Mouse (Mus musculus) midbrain, embryonic 15.5 days (tissue): Measurements from ENCODE around the gene Paics. TPM values are rescaled to one million over a fixed set of nuclear protein-coding genes. Genes with fewer than 3 reads are reported as not detected.
A peak's percentile ranks its signal among the peaks of the same experiment; 100 is the strongest.
"Not testable (repeated sequence)": the region's sequence is repeated elsewhere in the genome, so short reads cannot be mapped to it uniquely, and the experiment has no call there.

ENCODE experiments used
- ATAC-seq: fragments of 200-750 bp; cut with Nextera tagmentation; replicated peaks from 2 replicates; pipeline ENCODE4 v1.8.0; 2017; ENCODE audit warnings: moderate TSS enrichment
- H3K27ac ChIP-seq: fragments of 300-500 bp; sonication (generic); 2 replicates; pipeline ENCODE4 v1.5.1; 2015; ENCODE audit warnings: mild to moderate bottlenecking, inconsistent platforms
- H3K27me3 ChIP-seq: fragments of 300-500 bp; sonication (generic); replicated peaks from 2 replicates; pipeline ENCODE4 v1.6.1; 2015; ENCODE audit warnings: inconsistent platforms
- H3K36me3 ChIP-seq: fragments of 300-500 bp; sonication (generic); replicated peaks from 2 replicates; pipeline ENCODE4 v1.6.1; 2015; ENCODE audit warnings: inconsistent platforms
- H3K4me1 ChIP-seq: fragments of 300-500 bp; sonication (generic); 2 replicates; pipeline ENCODE4 v1.6.1; 2015; ENCODE audit warnings: inconsistent platforms
- H3K4me2 ChIP-seq: fragments of 300-500 bp; sonication (generic); 2 replicates; pipeline ENCODE4 v1.6.1; 2015; ENCODE audit warnings: inconsistent platforms, mild to moderate bottlenecking, moderate library complexity
- H3K4me3 ChIP-seq: fragments of 300-500 bp; sonication (generic); 2 replicates; pipeline ENCODE4 v1.5.1; 2015; ENCODE audit warnings: mild to moderate bottlenecking, inconsistent platforms
- H3K9ac ChIP-seq: fragments of 300-500 bp; sonication (generic); 2 replicates; pipeline ENCODE4 v1.6.1; 2015; ENCODE audit warnings: mild to moderate bottlenecking, inconsistent platforms
- H3K9me3 ChIP-seq: fragments of 300-500 bp; sonication (generic); 2 replicates; pipeline ENCODE4 v1.6.1; 2016; ENCODE audit warnings: inconsistent platforms
- WGBS: fragments of 180-500 bp; shearing (Covaris S2); methylation state at CpG from one replicate; pipeline ENCODE4 v1.1.7; 2015; ENCODE audit warnings: mixed read lengths; 5-methylcytosine and 5-hydroxymethylcytosine counted together
- polyA plus RNA-seq: library from polyadenylated mRNA; unstranded; fragments of >200 nt; fragmentation: Nextera tagmentation; extraction: Ambion mirVana; gene quantifications from 2 replicates; pipeline ENCODE4 v1.2.1, GENCODE M21; 2015

Paics gene
- polyA plus RNA-seq, 1 experiment from 2014 or later: 154 TPM

DNA sequence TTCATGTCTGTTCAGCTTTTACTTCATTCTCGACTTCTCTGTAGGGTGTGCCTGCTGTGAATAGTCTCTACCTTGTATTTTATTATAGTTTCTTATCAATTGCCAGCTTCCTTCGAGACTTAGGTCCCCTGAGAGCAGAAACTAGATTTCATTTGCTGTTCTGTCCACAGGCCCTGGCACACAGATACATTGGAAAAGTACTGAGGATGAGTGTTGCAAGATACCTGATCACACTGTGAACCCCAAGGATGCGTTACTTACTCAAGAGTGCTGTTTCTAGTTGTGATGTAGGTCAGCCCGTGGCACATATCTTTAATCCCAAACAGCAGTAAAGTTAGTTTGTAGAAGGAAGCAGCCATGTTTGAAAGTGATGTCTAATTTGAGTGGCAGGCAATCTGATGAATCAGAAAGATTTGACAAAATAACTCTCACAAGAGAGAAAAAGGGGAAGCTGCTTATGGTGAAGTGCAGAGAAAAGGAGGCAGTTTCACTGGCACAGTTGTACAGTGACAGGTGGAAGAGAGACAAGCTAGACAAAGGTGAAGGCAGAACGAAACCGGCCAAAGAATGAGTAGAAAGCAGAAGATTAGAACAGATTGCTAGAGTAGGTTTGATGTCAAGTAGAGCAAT, 3.3 kb downstream of the Paics start:
- H3K27me3 ChIP-seq: no peaks in the 10 kb centered on the region
- H3K27ac ChIP-seq: no peak overlapping the region
- H3K4me3 ChIP-seq: no peak overlapping the region
- 85% methylated on average over 6 of the region's 6 CpGs for WGBS
- no peak for ATAC-seq
- peaks cover 24% of the 10 kb centered on the region for H3K4me1 ChIP-seq
- no peak overlapping the region for H3K9ac ChIP-seq
- H3K4me2 ChIP-seq: no peak overlapping the region
- no peaks in the 10 kb centered on the region for H3K9me3 ChIP-seq
- peaks cover 14% of the 10 kb centered on the region; the same call in 1 of the 2 replicates for H3K36me3 ChIP-seq

DNA sequence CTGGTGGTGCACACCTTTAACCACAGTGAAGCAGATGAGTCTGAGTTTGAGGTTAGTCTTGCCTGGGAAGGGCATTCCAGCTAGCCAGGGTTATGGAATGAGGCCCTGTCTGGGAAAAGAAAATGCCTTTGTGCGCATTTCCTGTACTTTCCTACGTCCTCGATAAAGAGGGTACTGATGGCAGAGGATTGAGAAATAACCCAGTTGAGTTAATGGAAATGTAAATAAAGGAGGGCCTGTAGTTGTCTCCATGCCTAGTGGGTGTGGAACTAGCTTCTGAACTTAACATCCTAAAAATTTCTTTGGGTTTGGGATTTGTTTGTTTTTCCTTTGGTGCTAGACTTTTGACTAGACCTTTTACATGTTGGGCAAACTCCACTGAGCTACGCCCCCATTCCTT, 4.4 kb downstream of the Paics start:
- no peak overlapping the region for H3K4me2 ChIP-seq
- peaks cover 13% of the 10 kb centered on the region for H3K4me1 ChIP-seq
- no peaks in the 10 kb centered on the region for H3K9me3 ChIP-seq
- 92% methylated on average over 4 of the region's 4 CpGs for WGBS
- no peak overlapping the region for H3K9ac ChIP-seq
- no peak for ATAC-seq
- H3K27me3 ChIP-seq: no peaks in the 10 kb centered on the region
- no peak overlapping the region for H3K27ac ChIP-seq
- peaks cover 15% of the 10 kb centered on the region; the same call in 1 of the 2 replicates for H3K36me3 ChIP-seq
- no peak overlapping the region for H3K4me3 ChIP-seq

DNA sequence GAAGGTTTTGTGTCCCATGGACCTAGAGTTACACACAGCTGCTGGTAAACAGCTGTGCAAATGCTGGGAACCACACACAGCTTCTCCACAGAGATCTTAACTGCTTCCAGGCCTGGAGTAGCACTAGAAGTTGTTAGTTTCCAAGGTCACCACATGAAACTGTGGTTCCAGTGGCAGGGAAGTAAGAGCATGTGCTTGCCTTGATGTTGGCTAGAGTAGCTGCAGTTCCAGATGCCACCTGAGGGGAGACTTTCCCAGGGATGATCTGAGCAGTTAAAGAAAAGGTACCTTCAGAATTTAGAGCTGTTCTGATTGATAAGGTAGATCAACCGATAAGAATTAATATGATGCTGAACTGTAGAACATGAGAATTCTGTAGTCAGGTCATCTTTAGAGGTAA, 6.8 kb downstream of the Paics start:
- Histone ChIP-seq H3K36me3 (peaks cover 22% of the 10 kb centered on the region), H3K9me3 (no peaks in the 10 kb centered on the region), H3K27ac (no peak overlapping the region), H3K4me2 (no peak overlapping the region), H3K4me3 (no peak overlapping the region), H3K4me1 (no peaks in the 10 kb centered on the region; the same call in 1 of the 2 replicates), H3K9ac (no peak overlapping the region), H3K27me3 (no peaks in the 10 kb centered on the region)
- 100% methylated on average over 1 of the region's 1 CpGs for WGBS
- ATAC-seq: no peak

DNA sequence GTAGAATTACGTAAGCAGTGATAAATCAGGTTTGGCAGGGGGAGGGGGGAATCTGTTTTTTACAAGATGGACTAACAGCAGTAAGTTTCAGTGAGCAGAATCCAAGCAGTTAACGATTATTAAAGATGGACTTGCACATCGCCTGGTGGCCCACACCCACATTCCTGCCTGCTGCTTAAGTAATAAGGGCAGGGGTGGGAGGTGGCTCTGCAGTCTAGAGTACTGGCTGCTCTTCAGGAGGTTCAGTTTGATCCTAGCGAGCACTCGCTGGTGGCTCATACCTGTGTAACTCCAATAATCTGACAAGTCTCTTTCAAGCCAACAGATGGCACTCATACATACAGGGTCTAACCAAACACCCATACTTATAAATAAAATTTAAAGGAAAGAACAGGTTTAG, 8.5 kb downstream of the Paics start:
- Histone ChIP-seq H3K27ac (no peak overlapping the region), H3K9me3 (no peaks in the 10 kb centered on the region), H3K36me3 (peaks cover 29% of the 10 kb centered on the region), H3K4me1 (no peaks in the 10 kb centered on the region), H3K4me2 (no peak overlapping the region), H3K9ac (no peak overlapping the region), H3K27me3 (no peaks in the 10 kb centered on the region), H3K4me3 (no peak overlapping the region)
- 88% methylated on average over 5 of the region's 5 CpGs for WGBS
- ATAC-seq: no peak

DNA sequence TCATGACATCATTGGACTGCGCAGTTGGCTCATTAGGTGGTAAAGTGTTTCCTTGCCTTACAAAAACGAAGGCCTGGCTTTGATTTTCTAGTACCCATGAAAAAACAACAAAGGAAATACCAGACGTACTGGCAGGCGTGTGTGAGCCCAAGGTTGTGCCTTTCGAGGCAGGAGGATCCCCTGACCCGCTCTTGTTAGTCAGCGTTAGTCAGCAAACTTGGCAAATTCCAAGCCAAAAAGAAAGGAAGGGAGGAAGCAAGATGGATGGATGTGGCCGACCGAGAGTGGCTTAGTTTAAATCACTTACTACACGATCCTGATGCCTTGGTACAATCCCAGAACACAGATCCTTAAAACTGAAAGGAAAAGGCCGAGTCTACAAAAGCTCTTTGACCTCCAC, 11.4 kb downstream of the Paics start:
- no peak for ATAC-seq
- Histone ChIP-seq H3K4me2 (no peak overlapping the region), H3K27ac (no peak overlapping the region), H3K9ac (no peak overlapping the region), H3K27me3 (no peaks in the 10 kb centered on the region), H3K36me3 (peaks cover 28% of the 10 kb centered on the region), H3K9me3 (no peaks in the 10 kb centered on the region), H3K4me1 (no peaks in the 10 kb centered on the region), H3K4me3 (no peak overlapping the region)
- 89% methylated on average over 11 of the region's 11 CpGs for WGBS

DNA sequence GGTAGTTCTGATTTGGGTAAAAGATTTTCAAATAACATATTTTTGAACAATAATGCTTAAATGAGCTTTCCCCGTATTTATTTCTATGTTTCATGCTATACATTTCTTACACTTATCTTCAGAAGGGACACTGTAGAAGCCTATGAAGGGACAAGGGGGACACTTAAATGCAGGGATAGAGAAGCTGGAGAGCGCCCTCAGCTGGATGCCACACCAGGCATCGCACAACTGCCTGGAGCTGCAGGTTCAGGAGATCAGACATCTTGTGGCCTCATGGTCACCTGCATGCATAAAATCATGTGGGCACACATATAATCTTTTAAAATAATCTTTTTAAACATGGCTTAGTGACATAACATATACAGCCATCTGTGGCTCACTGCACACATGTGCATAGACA, 13.5 kb downstream of the Paics start:
- no peak overlapping the region for H3K4me2 ChIP-seq
- no peaks in the 10 kb centered on the region for H3K9me3 ChIP-seq
- no peaks in the 10 kb centered on the region for H3K4me1 ChIP-seq
- H3K27ac ChIP-seq: no peak overlapping the region
- no peaks in the 10 kb centered on the region for H3K27me3 ChIP-seq
- H3K36me3 ChIP-seq: peaks cover 39% of the 10 kb centered on the region
- ATAC-seq: no peak
- WGBS: 94% methylated on average over 3 of the region's 3 CpGs
- no peak overlapping the region for H3K9ac ChIP-seq
- H3K4me3 ChIP-seq: no peak overlapping the region

DNA sequence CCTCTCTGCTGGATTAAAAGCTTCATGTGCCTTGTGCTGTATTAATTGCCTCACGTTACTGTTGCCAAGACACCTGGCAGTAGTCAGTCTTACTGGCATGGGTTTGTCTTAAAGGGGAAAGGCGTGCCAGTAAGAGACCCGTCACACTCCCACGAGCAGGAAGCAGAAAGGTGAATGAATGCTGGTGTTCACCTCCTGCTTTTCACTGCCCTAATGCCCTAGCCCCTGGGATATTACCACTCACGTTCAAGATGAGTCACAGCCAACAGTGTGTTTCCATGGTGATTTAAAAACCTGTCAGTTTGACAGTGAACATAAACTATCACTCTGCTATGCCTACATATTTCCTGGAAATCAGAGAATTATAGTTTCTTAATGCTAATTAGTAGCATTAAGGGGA, 18.1 kb downstream of the Paics start:
- peaks cover 27% of the 10 kb centered on the region for H3K36me3 ChIP-seq
- 80% methylated on average over 5 of the region's 5 CpGs for WGBS

DNA sequence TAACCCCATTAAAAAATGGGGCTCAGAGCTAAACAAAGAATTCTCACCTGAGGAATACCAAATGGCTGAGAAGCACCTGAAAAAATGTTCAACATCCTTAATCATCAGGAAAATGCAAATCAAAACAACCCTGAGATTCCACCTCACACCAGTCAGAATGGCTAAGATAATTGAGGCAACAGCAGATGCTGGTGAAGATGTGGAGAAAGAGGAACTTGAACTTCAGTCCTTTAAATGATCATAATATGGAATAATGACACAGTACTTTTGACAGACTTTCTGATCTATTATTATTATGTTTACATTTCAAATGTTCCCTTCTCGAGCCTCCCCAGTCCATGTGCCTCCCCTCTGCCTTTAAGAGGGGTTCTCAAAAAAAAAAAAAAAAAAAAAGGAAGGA, 20.0 kb downstream of the Paics start:
- H3K4me3 ChIP-seq, H3K27ac ChIP-seq, H3K9me3 ChIP-seq, H3K4me2 ChIP-seq, H3K9ac ChIP-seq, H3K27me3 ChIP-seq, ATAC-seq: not testable (repeated sequence)
- Histone ChIP-seq H3K4me1 (peaks cover 18% of the 10 kb centered on the region), H3K36me3 (peaks cover 24% of the 10 kb centered on the region)
- 87% methylated on average over 1 of the region's 1 CpGs for WGBS

More for the DNA sequence above, 18.1 kb downstream of the Paics start:
- Histone ChIP-seq H3K4me2 (no peak overlapping the region), H3K9me3 (no peaks in the 10 kb centered on the region), H3K27ac (no peak overlapping the region), H3K9ac (no peak overlapping the region), H3K27me3 (no peaks in the 10 kb centered on the region), H3K4me1 (peaks cover 10% of the 10 kb centered on the region), H3K4me3 (no peak overlapping the region)
- no peak for ATAC-seq

DNA sequence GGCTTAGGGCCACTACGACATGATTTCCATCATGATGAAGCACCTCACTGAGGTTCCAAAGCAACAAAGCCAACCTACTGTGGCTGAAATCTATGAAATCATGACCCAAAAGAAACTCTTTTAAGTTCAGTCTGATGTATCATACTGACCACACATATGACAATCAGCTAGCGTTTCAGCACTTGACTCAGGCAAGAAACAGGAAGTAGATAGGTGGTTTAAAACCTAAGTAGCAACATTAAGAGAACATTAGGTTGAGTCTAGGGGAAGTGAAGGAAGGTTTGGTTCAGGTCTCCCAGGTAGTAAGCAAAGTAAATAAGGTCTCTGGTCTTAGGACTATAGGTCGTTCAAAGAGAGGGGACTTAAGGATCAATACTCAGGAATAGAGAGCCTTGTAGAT, 22.4 kb downstream of the Paics start:
- Histone ChIP-seq H3K36me3 (peaks cover 10% of the 10 kb centered on the region), H3K4me1 (peaks cover 20% of the 10 kb centered on the region), H3K4me3 (peak overlapping the region; percentile 99), H3K9ac (0 out of 2 replicates have a peak overlapping the region, but pooled peaks have one; percentile 83), H3K4me2 (peak overlapping the region; percentile 81), H3K9me3 (no peaks in the 10 kb centered on the region), H3K27me3 (no peaks in the 10 kb centered on the region), H3K27ac (no peak overlapping the region)
- ATAC-seq: no peak
- WGBS: 70% methylated on average over 3 of the region's 3 CpGs

DNA sequence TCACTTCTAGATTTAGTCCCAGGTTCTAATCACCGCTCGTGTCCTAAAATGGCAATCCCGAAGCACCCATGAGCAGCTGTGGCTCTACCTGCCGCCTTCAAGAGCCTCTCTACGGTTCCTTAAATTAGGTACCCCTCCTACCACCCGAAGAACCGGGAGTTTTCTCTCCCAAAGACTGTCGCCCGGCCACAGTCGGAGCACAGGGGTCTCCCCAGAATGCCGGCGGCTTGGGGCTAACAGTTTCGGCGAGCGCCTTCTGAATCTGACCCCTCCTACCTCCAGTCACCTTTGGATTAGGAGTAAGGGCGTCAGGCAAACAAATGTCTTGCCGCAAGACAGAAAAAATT, 23.1 kb downstream of the Paics start:
- peak overlapping the region; percentile 92 for H3K27ac ChIP-seq
- H3K36me3 ChIP-seq: peaks cover 6% of the 10 kb centered on the region
- peak overlapping the region; percentile 81 for H3K4me2 ChIP-seq
- H3K4me3 ChIP-seq: peak overlapping the region; percentile 99
- WGBS: 4% methylated on average over 17 of the region's 17 CpGs
- H3K4me1 ChIP-seq: peaks cover 20% of the 10 kb centered on the region
- ATAC-seq: no peak; the same call in 1 of the 2 replicates
- peak overlapping the region; percentile 83 for H3K9ac ChIP-seq
- H3K27me3 ChIP-seq: no peaks in the 10 kb centered on the region
- no peaks in the 10 kb centered on the region for H3K9me3 ChIP-seq

DNA sequence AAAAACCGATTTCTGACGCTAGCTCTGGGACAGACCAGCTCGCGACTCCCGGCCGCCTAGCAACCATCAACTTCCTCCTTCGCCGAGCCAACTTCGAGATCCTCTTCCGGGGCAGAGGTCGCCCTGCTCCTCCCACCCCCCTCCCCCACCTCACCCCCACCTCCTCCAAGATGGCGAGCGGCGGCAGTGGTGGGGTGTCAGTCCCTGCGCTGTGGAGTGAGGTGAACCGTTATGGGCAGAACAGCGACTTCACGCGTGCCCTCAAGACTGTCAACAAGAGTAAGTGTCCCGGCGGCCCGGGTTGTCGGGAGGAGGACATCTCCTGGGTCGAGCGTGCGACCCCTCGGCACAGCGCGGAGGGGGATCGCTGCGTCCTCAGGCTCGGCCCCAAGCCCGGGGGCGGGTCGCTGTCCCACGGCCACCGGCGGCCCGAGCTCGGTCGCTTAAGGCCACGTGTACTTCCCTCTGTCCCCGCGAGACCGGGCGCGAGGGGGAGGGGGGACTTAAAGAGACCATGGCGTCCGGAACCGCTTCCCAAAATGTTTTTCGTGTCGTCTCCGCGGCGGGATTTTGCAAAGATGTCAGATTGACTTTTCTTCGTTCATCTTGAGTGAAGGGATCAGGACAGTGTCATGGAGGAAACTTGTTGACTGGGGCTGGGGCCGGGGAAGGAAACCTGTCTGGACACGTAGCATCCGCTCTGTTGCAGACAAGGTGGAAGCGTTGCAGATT, 23.6 kb downstream of the Paics start, which contains the start of gene Srp72:
Srp72 (plus strand) TSS at position 130 of the 732 bp plus-strand sequence.
- Histone ChIP-seq H3K4me2 (peak within 1 kb of the TSS; percentile 81), H3K4me3 (peak within 1 kb of the TSS; percentile 99), H3K36me3 (peaks cover 10% of the 10 kb centered on the region; the same call in 1 of the 2 replicates), H3K27ac (peak within 1 kb of the TSS; percentile 92), H3K9ac (peak within 1 kb of the TSS; percentile 83), H3K27me3 (no peaks in the 10 kb centered on the region), H3K4me1 (peaks cover 20% of the 10 kb centered on the region), H3K9me3 (no peaks in the 10 kb centered on the region)
- ATAC-seq: peak; percentile 95
- under 1% methylated on average over 60 of the region's 60 CpGs for WGBS

DNA sequence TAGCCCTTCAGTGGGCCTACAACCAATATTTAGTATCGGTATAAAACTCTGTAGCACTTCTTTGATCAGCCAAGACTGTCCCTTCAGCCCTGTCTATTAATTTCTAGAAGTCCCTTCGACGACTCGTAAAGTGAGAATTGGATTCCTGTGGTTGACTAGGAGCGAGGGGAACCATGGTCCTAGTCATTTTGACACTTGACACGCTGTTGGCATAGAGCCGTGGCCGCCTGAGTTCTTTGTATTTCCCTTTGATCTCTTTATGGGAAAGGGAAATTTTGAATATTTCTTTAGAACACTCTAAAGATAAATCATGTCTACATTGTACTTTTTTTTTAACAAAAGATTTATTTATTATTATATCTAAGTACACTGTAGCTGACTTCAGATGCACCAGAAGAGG, 24.6 kb downstream of the Paics start:
- no peak overlapping the region for H3K27ac ChIP-seq
- peaks cover 20% of the 10 kb centered on the region for H3K4me1 ChIP-seq
- H3K27me3 ChIP-seq: no peaks in the 10 kb centered on the region
- 90% methylated on average over 8 of the region's 8 CpGs for WGBS
- no peaks in the 10 kb centered on the region for H3K9me3 ChIP-seq
- H3K36me3 ChIP-seq: peaks cover 17% of the 10 kb centered on the region
- peak overlapping the region; percentile 99 for H3K4me3 ChIP-seq
- H3K4me2 ChIP-seq: peak overlapping the region; percentile 56
- H3K9ac ChIP-seq: peak overlapping the region; percentile 83
- no peak for ATAC-seq

DNA sequence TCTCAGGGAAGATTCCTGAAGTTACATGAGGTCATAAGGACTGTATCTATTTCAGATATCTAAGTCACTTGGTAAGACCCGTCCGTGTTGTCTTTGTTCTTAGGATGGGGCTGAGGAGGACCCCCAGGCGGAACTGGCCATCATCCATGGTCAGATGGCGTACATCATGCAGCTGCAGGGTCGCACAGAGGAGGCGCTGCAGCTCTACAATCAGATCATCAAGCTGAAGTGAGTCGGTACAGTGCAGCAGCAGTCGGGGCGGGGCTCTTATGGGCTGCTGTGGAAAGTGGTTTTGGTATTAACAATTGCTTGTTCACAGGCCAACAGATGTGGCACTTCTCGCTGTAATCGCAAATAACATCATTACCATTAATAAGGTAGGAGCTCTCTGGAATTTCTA, 32.9 kb downstream of the Paics start:
- Histone ChIP-seq H3K4me1 (no peaks in the 10 kb centered on the region), H3K4me2 (no peak overlapping the region), H3K9ac (no peak overlapping the region), H3K36me3 (peaks cover 63% of the 10 kb centered on the region), H3K27me3 (no peaks in the 10 kb centered on the region), H3K27ac (no peak overlapping the region), H3K9me3 (no peaks in the 10 kb centered on the region), H3K4me3 (no peak overlapping the region)
- 95% methylated on average over 11 of the region's 11 CpGs for WGBS
- ATAC-seq: no peak
